Mouse (Mus musculus) hindbrain, embryonic 11.5 days (tissue): ENCODE results near the gene Gjb2. TPM values are rescaled to one million over a fixed set of nuclear protein-coding genes. Genes with fewer than 3 reads are reported as not detected.
A peak's percentile ranks its signal among the peaks of the same experiment; 100 is the strongest.
"Not testable (repeated sequence)": the region's sequence is repeated elsewhere in the genome, so short reads cannot be mapped to it uniquely, and the experiment has no call there.

Experiments used
- ATAC-seq: fragments of 200-750 bp; cut with Nextera tagmentation; 2 replicates; pipeline ENCODE4 v1.8.0; 2017; ENCODE audit warnings: mild to moderate bottlenecking, moderate TSS enrichment, moderate library complexity; ENCODE audit not compliant: low FRiP score
- DNase-seq: peaks from one replicate; pipeline ENCODE4 v3.0.0-alpha.2; 2015; ENCODE audit warnings: low spot score
- H3K27ac ChIP-seq: fragments of 300-500 bp; sonication (generic); 2 replicates; pipeline ENCODE4 v1.5.1; 2014; ENCODE audit warnings: mild to moderate bottlenecking, low read depth, low read length
- H3K27me3 ChIP-seq: fragments of 300-500 bp; sonication (generic); 2 replicates; pipeline ENCODE4 v1.6.1; 2014; ENCODE audit warnings: mild to moderate bottlenecking, low read length, moderate library complexity, mixed read lengths; ENCODE audit not compliant: control insufficient read depth, insufficient read depth
- H3K36me3 ChIP-seq: fragments of 300-500 bp; sonication (generic); 2 replicates; pipeline ENCODE4 v1.6.1; 2014; ENCODE audit warnings: mild to moderate bottlenecking, low read length, moderate library complexity, mixed read lengths; ENCODE audit not compliant: control insufficient read depth, insufficient read depth
- H3K4me1 ChIP-seq: fragments of 300-500 bp; sonication (generic); replicated peaks from 2 replicates; pipeline ENCODE4 v1.6.1; 2014; ENCODE audit warnings: low read length, mixed read lengths; ENCODE audit not compliant: control insufficient read depth, insufficient read depth
- H3K4me2 ChIP-seq: fragments of 300-500 bp; sonication (generic); replicated peaks from 2 replicates; pipeline ENCODE4 v1.6.1; 2014; ENCODE audit warnings: mild to moderate bottlenecking, low read depth, low read length
- H3K4me3 ChIP-seq: fragments of 300-500 bp; sonication (generic); 2 replicates; pipeline ENCODE4 v1.5.1; 2014; ENCODE audit warnings: low read depth, low read length
- H3K9ac ChIP-seq: fragments of 300-500 bp; sonication (generic); 2 replicates; pipeline ENCODE4 v1.6.1; 2014; ENCODE audit warnings: low read depth, low read length
- H3K9me3 ChIP-seq: fragments of 300-500 bp; sonication (generic); 2 replicates; pipeline ENCODE4 v1.6.1; 2016; ENCODE audit warnings: low read length; ENCODE audit not compliant: control insufficient read depth
- WGBS: fragments of 180-500 bp; shearing (Covaris S2); extraction: QIAGEN DNeasy Blood & Tissue Kit; methylation state at CpG from one replicate; pipeline ENCODE4 v1.1.7; 2014; 5-methylcytosine and 5-hydroxymethylcytosine counted together
- polyA plus RNA-seq: library from polyadenylated mRNA; unstranded; fragments of >200 nt; fragmentation: Nextera tagmentation; extraction: Ambion mirVana; gene quantifications from 2 replicates; pipeline ENCODE4 v1.2.1, GENCODE M21; 2014

The Gjb2 gene
- polyA plus RNA-seq, 1 experiment from 2014 or later = 34.3 TPM

DNA sequence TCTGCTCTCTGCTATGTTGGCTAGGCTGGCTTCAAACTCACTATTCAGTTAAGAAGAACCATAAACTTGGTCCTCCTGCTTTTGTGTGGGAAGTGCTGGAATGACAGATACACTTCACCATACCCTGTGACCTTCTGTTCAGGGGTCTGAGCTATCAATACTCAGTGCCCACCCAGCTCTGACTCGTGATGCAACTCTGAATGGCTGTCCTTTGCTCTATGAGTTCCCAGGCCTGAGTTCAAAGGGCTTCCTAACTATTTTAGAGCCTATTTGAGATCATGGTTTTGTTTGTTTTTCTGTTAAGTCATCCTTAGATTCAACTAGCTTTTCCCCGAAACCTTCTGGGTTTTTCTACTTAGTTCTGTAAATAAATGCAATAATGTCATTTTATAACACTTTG is 14.5 kb downstream of the Gjb2 start:
- Histone ChIP-seq H3K4me1 (no peaks in the 10 kb centered on the region), H3K27ac (no peak overlapping the region), H3K9me3 (no peaks in the 10 kb centered on the region), H3K27me3 (no peaks in the 10 kb centered on the region), H3K4me3 (no peak overlapping the region), H3K4me2 (no peak overlapping the region), H3K36me3 (no peaks in the 10 kb centered on the region), H3K9ac (no peak overlapping the region)
- 63% methylated on average over 2 of the region's 2 CpGs for WGBS
- no peak for DNase-seq
- ATAC-seq = no peak

DNA sequence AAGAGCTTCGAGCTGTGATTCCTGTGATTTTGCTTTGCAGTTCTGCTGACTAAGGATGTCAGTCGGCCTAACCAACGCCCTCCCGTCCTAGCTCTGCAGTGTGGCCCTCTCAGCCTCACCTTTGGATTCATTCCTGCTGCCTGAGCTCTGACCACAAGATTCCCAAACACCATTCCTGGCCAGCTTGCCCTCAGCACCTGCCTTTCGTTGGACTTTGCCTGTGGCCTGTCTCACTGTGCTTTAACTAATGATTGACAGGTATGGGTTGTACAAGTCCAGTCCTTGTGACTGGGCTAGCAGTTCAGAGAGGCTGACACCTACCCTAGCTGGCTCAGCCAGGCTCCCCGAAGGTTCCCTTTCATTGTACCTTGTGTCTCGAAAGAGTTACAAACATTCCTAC is 15.4 kb downstream of the Gjb2 start:
- no peak overlapping the region for H3K4me3 ChIP-seq
- no peaks in the 10 kb centered on the region for H3K36me3 ChIP-seq
- no peak overlapping the region for H3K27ac ChIP-seq
- no peaks in the 10 kb centered on the region for H3K9me3 ChIP-seq
- WGBS = 88% methylated on average over 7 of the region's 7 CpGs
- no peaks in the 10 kb centered on the region for H3K4me1 ChIP-seq
- ATAC-seq (no peak), DNase-seq (no peak)
- H3K27me3 ChIP-seq = no peaks in the 10 kb centered on the region
- H3K9ac ChIP-seq = no peak overlapping the region
- H3K4me2 ChIP-seq = no peak overlapping the region

DNA sequence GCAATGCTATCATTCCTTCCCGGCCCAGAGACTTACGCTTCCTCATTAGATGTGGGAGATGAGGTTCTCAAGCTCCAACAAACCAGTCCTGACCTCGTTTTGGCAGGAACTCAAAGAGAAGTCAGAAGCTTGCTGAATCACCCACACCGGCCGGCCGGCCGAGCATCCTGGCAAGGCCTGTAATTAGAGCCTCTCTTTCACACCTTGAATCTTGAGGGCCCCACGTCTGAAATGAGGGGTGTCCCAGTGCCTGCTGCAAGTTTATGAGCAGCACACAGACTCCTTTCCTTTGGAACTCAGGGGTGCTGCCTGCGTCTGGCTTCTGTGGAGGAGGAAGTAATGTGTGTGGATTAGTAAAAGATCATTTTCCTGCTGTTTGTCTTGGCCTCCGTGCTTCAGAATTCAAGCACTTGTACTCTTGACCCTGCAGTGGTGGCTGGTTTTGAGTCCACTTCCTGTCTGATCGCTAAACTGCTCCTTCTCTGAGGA is 20.3 kb downstream of the Gjb2 start:
- DNase-seq (no peak), ATAC-seq (no peak)
- Histone ChIP-seq H3K4me3 (no peak overlapping the region), H3K4me2 (no peak overlapping the region), H3K27me3 (no peaks in the 10 kb centered on the region), H3K9me3 (no peaks in the 10 kb centered on the region), H3K27ac (no peak overlapping the region), H3K9ac (no peak overlapping the region), H3K4me1 (no peaks in the 10 kb centered on the region), H3K36me3 (no peaks in the 10 kb centered on the region)
- WGBS = 70% methylated on average over 11 of the region's 11 CpGs

DNA sequence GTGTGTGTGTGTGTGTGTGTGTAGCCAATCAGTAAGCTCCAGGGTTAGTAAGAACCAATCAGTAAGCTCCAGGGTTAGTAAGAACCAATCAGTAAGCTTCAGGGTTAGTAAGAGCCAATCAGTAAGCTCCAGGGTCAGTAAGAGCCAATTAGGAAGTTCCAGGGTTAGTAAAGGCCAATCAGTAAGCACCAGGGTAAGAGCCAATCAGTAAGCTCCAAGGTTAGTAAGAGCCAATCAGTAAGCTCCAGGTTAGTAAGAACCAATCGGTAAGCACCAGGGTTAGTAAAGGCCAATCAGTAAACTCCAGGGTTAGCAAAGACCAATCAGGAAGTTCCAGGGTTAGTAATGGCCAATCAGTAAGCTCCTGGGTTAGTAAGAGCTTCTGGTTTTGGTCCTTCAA is 21.6 kb downstream of the Gjb2 start:
- no peaks in the 10 kb centered on the region for H3K36me3 ChIP-seq
- no peak overlapping the region for H3K4me3 ChIP-seq
- WGBS = 100% methylated on average over 1 of the region's 1 CpGs
- DNase-seq (no peak), ATAC-seq (no peak)
- no peak overlapping the region for H3K27ac ChIP-seq
- H3K9me3 ChIP-seq = no peaks in the 10 kb centered on the region
- no peaks in the 10 kb centered on the region for H3K4me1 ChIP-seq
- H3K9ac ChIP-seq = no peak overlapping the region
- no peak overlapping the region for H3K4me2 ChIP-seq
- H3K27me3 ChIP-seq = no peaks in the 10 kb centered on the region

DNA sequence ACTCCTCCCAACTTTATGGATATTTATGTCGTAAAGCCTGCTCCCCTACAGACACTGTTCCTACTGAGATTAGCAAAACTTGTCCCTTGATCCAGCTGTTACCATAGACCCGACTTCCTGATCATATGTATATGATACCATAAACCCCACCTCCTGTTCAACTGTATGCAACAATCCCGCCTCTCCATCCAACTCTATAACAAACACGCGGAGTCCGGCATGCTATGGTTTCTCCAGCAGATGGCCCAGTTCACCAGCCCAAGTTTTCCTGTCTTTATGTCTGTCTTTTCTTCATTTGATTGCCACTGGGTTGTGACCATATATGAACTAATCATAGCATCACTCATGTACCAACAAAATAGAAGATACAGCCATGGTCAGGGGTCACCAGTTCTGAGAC is 29.0 kb downstream of the Gjb2 start:
- Histone ChIP-seq H3K36me3 (no peaks in the 10 kb centered on the region), H3K4me3 (no peak overlapping the region), H3K4me2 (no peak overlapping the region), H3K9me3 (no peaks in the 10 kb centered on the region), H3K4me1 (no peaks in the 10 kb centered on the region), H3K27me3 (no peaks in the 10 kb centered on the region), H3K9ac (no peak overlapping the region), H3K27ac (no peak overlapping the region)
- 80% methylated on average over 6 of the region's 6 CpGs for WGBS
- no peak for DNase-seq
- no peak for ATAC-seq

DNA sequence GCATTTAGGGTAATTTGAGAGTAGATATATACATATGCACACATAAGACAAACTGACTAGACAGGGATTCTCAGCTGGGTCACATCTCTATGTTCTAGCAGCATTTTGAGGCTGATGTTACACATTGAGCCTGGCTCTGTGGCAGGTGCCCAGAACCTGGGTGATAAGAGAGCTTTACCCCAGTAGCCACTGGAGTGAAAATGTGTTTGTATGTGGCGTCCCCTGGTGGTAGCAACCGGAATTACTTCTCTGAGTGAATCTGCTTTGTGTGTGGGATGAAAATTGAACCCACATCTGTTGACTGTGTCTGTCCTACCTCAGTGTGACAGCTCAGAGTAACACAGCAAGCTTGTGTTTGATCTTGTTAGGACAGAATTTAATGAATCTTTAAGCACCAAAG is 34.6 kb downstream of the Gjb2 start:
- H3K9me3 ChIP-seq, ATAC-seq, H3K27ac ChIP-seq, H3K4me3 ChIP-seq, H3K36me3 ChIP-seq, H3K27me3 ChIP-seq, H3K4me2 ChIP-seq, H3K9ac ChIP-seq, H3K4me1 ChIP-seq: not testable (repeated sequence)
- DNase-seq = peak; percentile 64
- 2% methylated on average over 2 of the region's 2 CpGs for WGBS

DNA sequence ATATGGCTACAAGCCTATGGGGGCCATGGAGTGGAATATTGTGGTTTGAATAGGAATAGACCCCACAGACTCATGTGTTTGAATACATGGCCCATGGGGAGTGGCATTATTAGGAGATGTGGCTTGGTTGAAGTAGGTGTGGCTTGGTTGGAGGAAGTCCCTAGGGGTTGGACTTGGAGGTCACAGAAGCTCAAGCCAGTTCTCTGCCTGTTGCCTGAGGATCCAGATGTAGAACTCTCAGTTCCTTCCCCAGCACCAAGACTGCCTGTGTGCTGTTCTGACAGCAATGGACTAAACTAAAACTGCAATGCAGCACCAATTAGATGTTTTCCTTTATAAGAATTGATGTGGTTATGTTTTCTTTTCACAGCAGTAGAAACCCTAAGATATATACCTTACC is 38.4 kb downstream of the Gjb2 start:
- no peak overlapping the region for H3K27ac ChIP-seq
- H3K27me3 ChIP-seq = no peaks in the 10 kb centered on the region
- no peak overlapping the region for H3K9ac ChIP-seq
- no peaks in the 10 kb centered on the region for H3K9me3 ChIP-seq
- ATAC-seq = no peak
- no peak for DNase-seq
- no peak overlapping the region for H3K4me3 ChIP-seq
- no peaks in the 10 kb centered on the region for H3K4me1 ChIP-seq
- no peak overlapping the region for H3K4me2 ChIP-seq
- H3K36me3 ChIP-seq = no peaks in the 10 kb centered on the region

DNA sequence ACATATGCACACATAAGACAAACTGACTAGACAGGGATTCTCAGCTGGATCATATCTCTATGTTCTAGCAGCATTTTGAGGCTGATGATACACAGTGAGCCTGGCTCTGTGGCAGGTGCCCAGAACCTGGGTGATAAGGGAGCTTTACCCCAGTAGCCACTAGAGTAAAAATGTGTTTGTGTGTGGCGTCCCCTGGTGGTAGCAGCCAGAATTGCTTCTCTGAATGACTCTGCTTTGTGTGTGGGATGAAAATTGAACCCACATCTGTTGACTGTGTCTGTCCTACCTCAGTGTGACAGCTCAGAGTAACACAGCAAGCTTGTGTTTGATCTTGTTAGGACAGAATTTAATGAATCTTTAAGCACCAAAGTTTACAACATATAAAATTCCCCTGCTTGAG is 44.5 kb downstream of the Gjb2 start:
- not testable (repeated sequence) for H3K4me3 ChIP-seq, H3K36me3 ChIP-seq, H3K4me2 ChIP-seq, H3K9me3 ChIP-seq, H3K4me1 ChIP-seq, H3K9ac ChIP-seq, H3K27ac ChIP-seq
- WGBS = 0% methylated on average over 1 of the region's 1 CpGs
- peaks cover 34% of the 10 kb centered on the region for H3K27me3 ChIP-seq
- ATAC-seq (peak; percentile 30; the same call in 1 of the 2 replicates), DNase-seq (peak; percentile 87)

DNA sequence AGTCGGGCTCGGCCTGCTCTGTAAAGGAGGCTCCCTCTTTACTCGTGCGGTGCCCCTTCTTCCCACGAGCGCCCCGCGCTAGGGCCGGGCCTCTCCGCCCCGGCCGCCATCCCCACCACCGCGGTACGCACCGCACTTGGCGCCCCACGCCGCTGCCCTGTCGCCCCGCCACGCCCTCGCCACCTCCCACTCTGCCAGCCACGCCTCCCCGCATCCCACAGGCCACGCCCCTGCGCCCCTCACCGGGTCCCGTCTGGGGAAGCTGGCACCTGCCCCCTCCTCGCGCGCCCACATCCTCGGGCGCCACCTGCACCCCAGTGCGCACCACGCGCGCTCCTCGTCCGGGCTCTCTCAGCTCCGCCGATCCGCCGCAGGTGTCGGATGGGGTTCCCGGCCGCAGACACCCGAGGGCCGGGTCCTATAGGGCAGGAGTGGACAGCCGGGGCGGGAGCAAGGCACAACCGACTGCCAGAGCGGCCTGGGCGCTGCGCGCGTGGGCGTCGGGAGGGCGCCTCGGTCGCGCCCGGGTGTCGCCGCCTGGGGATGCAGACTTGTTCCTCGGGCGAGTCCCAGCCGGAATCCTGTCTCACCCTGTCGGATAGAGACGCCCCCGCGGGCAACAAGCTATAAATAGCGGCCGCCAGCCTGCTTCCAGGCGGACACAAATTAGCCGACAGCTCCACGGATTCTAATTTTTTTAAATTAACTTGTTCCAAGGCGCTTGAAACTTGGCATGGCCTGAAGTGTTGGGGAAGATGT is 46.8 kb downstream of the Gjb2 start, which contains the start of gene Gja3:
Gja3 (minus strand) TSS at position 538 of the 759 bp plus-strand sequence.
- H3K27ac ChIP-seq = no peak within 1 kb of the TSS
- H3K27me3 ChIP-seq = peaks cover 34% of the 10 kb centered on the region
- DNase-seq (peak; percentile 61), ATAC-seq (peak; percentile 49; the same call in 1 of the 2 replicates)
- no peak within 1 kb of the TSS for H3K9ac ChIP-seq
- no peaks in the 10 kb centered on the region for H3K9me3 ChIP-seq
- peak within 1 kb of the TSS; percentile 53 for H3K4me3 ChIP-seq
- no peaks in the 10 kb centered on the region for H3K36me3 ChIP-seq
- peak within 1 kb of the TSS; percentile 88 for H3K4me2 ChIP-seq
- WGBS = under 1% methylated on average over 70 of the region's 79 CpGs
- H3K4me1 ChIP-seq = 0 out of 2 replicates have a peak, but pooled peaks cover 2% of the 10 kb centered on the region
